Mouse (Mus musculus) heart, embryonic 14.5 days (tissue): ENCODE measurements around the gene P2rx4. TPM values are rescaled to one million over a fixed set of nuclear protein-coding genes. Genes with fewer than 3 reads are reported as not detected.

ENCODE experiments used
- ATAC-seq: fragments of 200-750 bp; cut with Nextera tagmentation; 2 replicates; pipeline ENCODE4 v1.8.0; 2017; ENCODE audit warnings: low read depth, moderate TSS enrichment; ENCODE audit not compliant: insufficient number of reproducible peaks, insufficient read depth, low FRiP score
- H3K27ac ChIP-seq, 2 experiments: fragments of 200-500 bp in 1 of 2; fragments of 300-500 bp in 1 of 2; sonication (generic) in 1 of 2; replicated peaks in 1 of 2; 2 replicates each; pipeline ENCODE4 v1.5.1; 2012 to 2014; ENCODE audit warnings: low read depth in 2 of 2, low read length in 2 of 2, control low read depth in 1 of 2, mild to moderate bottlenecking in 1 of 2, mixed read lengths in 1 of 2; ENCODE audit not compliant: control insufficient read depth in 1 of 2, insufficient read depth in 1 of 2
- H3K27me3 ChIP-seq: fragments of 300-500 bp; sonication (generic); 2 replicates; pipeline ENCODE4 v1.6.1; 2014; ENCODE audit warnings: mild to moderate bottlenecking, low read length, control low read depth; ENCODE audit not compliant: control insufficient read depth, insufficient read depth
- H3K36me3 ChIP-seq: fragments of 300-500 bp; sonication (generic); 2 replicates; pipeline ENCODE4 v1.6.1; 2014; ENCODE audit warnings: mild to moderate bottlenecking, control low read depth, low read length, mixed read lengths; ENCODE audit not compliant: control insufficient read depth, insufficient read depth
- H3K4me1 ChIP-seq, 2 experiments: fragments of 200-500 bp in 1 of 2; fragments of 300-500 bp in 1 of 2; sonication (generic) in 1 of 2; 2 replicates each; pipeline ENCODE4 v1.6.1; 2012 to 2014; ENCODE audit warnings: low read length in 2 of 2, control low read depth in 1 of 2, mixed read lengths in 1 of 2; ENCODE audit not compliant: control insufficient read depth in 2 of 2, insufficient read depth in 2 of 2
- H3K4me2 ChIP-seq: fragments of 300-500 bp; sonication (generic); 2 replicates; pipeline ENCODE4 v1.6.1; 2014; ENCODE audit warnings: mild to moderate bottlenecking, low read length
- H3K4me3 ChIP-seq, 2 experiments: fragments of 200-500 bp in 1 of 2; fragments of 300-500 bp in 1 of 2; sonication (generic) in 1 of 2; 2 replicates each; pipeline ENCODE4 v1.5.1; 2012 to 2014; ENCODE audit warnings: low read length in 2 of 2, mild to moderate bottlenecking in 2 of 2, control low read depth in 1 of 2, low read depth in 1 of 2, moderate library complexity in 1 of 2; ENCODE audit not compliant: control insufficient read depth in 1 of 2, insufficient read depth in 1 of 2
- H3K9ac ChIP-seq: fragments of 300-500 bp; sonication (generic); 2 replicates; pipeline ENCODE4 v1.6.1; 2014; ENCODE audit warnings: mild to moderate bottlenecking, low read length
- H3K9me3 ChIP-seq: fragments of 300-500 bp; sonication (generic); 2 replicates; pipeline ENCODE4 v1.6.1; 2016; ENCODE audit warnings: low read length, control low read depth; ENCODE audit not compliant: control insufficient read depth
- WGBS: fragments of 180-500 bp; shearing (Covaris S2); extraction: QIAGEN DNeasy Blood & Tissue Kit; methylation state at CpG from one replicate; pipeline ENCODE4 v1.1.7; 2014; 5-methylcytosine and 5-hydroxymethylcytosine counted together
- polyA plus RNA-seq: library from polyadenylated mRNA; unstranded; fragments of >200 nt; fragmentation: Nextera tagmentation; extraction: Ambion mirVana; gene quantifications from 2 replicates; pipeline ENCODE4 v1.2.1, GENCODE M21; 2014

Gene P2rx4
- polyA plus RNA-seq, 1 experiment from 2014 or later: 17.9 TPM

GRCm38 (mm10) chr5:122677983-122678382 is 29.4 kb upstream of the P2rx4 start:
- Histone ChIP-seq H3K4me3 (no peak overlapping the region), H3K9ac (no peak overlapping the region), H3K27me3 (no peaks in the 10 kb centered on the region), H3K9me3 (no peaks in the 10 kb centered on the region), H3K4me1 (no peaks in the 10 kb centered on the region), H3K4me2 (no peak overlapping the region), H3K36me3 (no peaks in the 10 kb centered on the region), H3K27ac (no peak overlapping the region)
- 87% methylated on average over 9 of the region's 9 CpGs for WGBS
- ATAC-seq: no peak

GRCm38 (mm10) chr5:122679881-122680280 is 27.5 kb upstream of the P2rx4 start:
- no peaks in the 10 kb centered on the region for H3K4me1 ChIP-seq
- H3K27me3 ChIP-seq: no peaks in the 10 kb centered on the region
- H3K4me2 ChIP-seq: no peak overlapping the region
- no peaks in the 10 kb centered on the region for H3K36me3 ChIP-seq
- H3K9me3 ChIP-seq: no peaks in the 10 kb centered on the region
- WGBS: 74% methylated on average over 8 of the region's 8 CpGs
- no peak overlapping the region for H3K27ac ChIP-seq
- no peak overlapping the region for H3K9ac ChIP-seq
- ATAC-seq: no peak
- H3K4me3 ChIP-seq: no peak overlapping the region

- ATAC-seq: no peak
- no peaks in the 10 kb centered on the region for H3K36me3 ChIP-seq
- H3K27me3 ChIP-seq: no peaks in the 10 kb centered on the region
- H3K9me3 ChIP-seq: no peaks in the 10 kb centered on the region
- H3K4me3 ChIP-seq: no peak overlapping the region
- H3K4me2 ChIP-seq: no peak overlapping the region
- H3K9ac ChIP-seq: no peak overlapping the region
- H3K4me1 ChIP-seq: no peaks in the 10 kb centered on the region
- WGBS: 79% methylated on average over 12 of the region's 12 CpGs
- H3K27ac ChIP-seq: no peak overlapping the region
Observed at GRCm38 (mm10) chr5:122681276-122681675, 26.1 kb upstream of the P2rx4 start.

- Histone ChIP-seq H3K4me3 (no peak overlapping the region), H3K4me2 (no peak overlapping the region), H3K9ac (no peak overlapping the region), H3K9me3 (no peaks in the 10 kb centered on the region), H3K27me3 (no peaks in the 10 kb centered on the region), H3K27ac (no peak overlapping the region), H3K36me3 (no peaks in the 10 kb centered on the region), H3K4me1 (no peaks in the 10 kb centered on the region)
- ATAC-seq: no peak
- WGBS: 63% methylated on average over 10 of the region's 10 CpGs
Observed at GRCm38 (mm10) chr5:122683926-122684325, 23.4 kb upstream of the P2rx4 start.

- H3K4me3 ChIP-seq: no peak overlapping the region
- 67% methylated on average over 4 of the region's 4 CpGs for WGBS
- H3K27me3 ChIP-seq: no peaks in the 10 kb centered on the region
- ATAC-seq: no peak
- H3K36me3 ChIP-seq: no peaks in the 10 kb centered on the region
- no peak overlapping the region for H3K9ac ChIP-seq
- no peak overlapping the region for H3K27ac ChIP-seq
- H3K9me3 ChIP-seq: no peaks in the 10 kb centered on the region
- H3K4me1 ChIP-seq: no peaks in the 10 kb centered on the region
- H3K4me2 ChIP-seq: no peak overlapping the region
Observed at GRCm38 (mm10) chr5:122687391-122687790, 20.0 kb upstream of the P2rx4 start.

GRCm38 (mm10) chr5:122689153-122689552 is 18.2 kb upstream of the P2rx4 start:
- Histone ChIP-seq H3K9me3 (no peaks in the 10 kb centered on the region), H3K27ac (no peak overlapping the region), H3K27me3 (no peaks in the 10 kb centered on the region), H3K4me1 (peaks cover 3 to 7% of the 10 kb centered on the region in 2 experiments; a peak in 2 of 4 replicates), H3K4me3 (no peak overlapping the region), H3K9ac (no peak overlapping the region), H3K4me2 (no peak overlapping the region), H3K36me3 (no peaks in the 10 kb centered on the region)
- no peak for ATAC-seq
- 81% methylated on average over 7 of the region's 7 CpGs for WGBS

- Histone ChIP-seq H3K27me3 (no peaks in the 10 kb centered on the region), H3K4me2 (no peak overlapping the region), H3K4me1 (peaks cover 3 to 7% of the 10 kb centered on the region in 2 experiments; a peak in 2 of 4 replicates), H3K9me3 (no peaks in the 10 kb centered on the region), H3K36me3 (no peaks in the 10 kb centered on the region), H3K4me3 (no peak overlapping the region), H3K9ac (no peak overlapping the region), H3K27ac (no peak overlapping the region)
- 49% methylated on average over 6 of the region's 6 CpGs for WGBS
- no peak for ATAC-seq
Observed at GRCm38 (mm10) chr5:122690486-122690885, 16.9 kb upstream of the P2rx4 start.

GRCm38 (mm10) chr5:122693431-122694207 is 13.7 kb upstream of the P2rx4 start:
- no peaks in the 10 kb centered on the region for H3K36me3 ChIP-seq
- H3K27me3 ChIP-seq: no peaks in the 10 kb centered on the region
- H3K4me3 ChIP-seq: no peak overlapping the region
- no peak overlapping the region for H3K9ac ChIP-seq
- 53% methylated on average over 13 of the region's 13 CpGs for WGBS
- H3K4me1 ChIP-seq: peaks cover 3 to 7% of the 10 kb centered on the region in 2 experiments; a peak in 2 of 4 replicates
- H3K27ac ChIP-seq: peak overlapping the region in 1 of 2 experiments; percentile 24; a peak in 1 of 4 replicates
- no peak overlapping the region for H3K4me2 ChIP-seq
- no peak for ATAC-seq
- H3K9me3 ChIP-seq: no peaks in the 10 kb centered on the region
